Mouse (Mus musculus) adrenal gland, postnatal 25 days (tissue): ENCODE measurements around the gene Mettl8. TPM values are rescaled to one million over a fixed set of nuclear protein-coding genes. Genes with fewer than 3 reads are reported as not detected.
A peak's percentile ranks its signal among the peaks of the same experiment; 100 is the strongest.

Experiments used
- DNase-seq: peaks from one replicate; pipeline ENCODE4 v3.0.0; 2021; ENCODE audit warnings: mixed read lengths
- long read RNA-seq: library from polyadenylated mRNA; stranded (forward); transcript quantifications from one replicate; pipeline ENCODE4 v2.0.0, GENCODE M21; 2021
- total RNA-seq: library from RNA; stranded (reverse); gene quantifications from 2 replicates; pipeline ENCODE4 v1.2.3, GENCODE M21; 2021

Mettl8 gene
- 15.7 and 18.9 TPM in 2 replicates for total RNA-seq
- long read RNA-seq, transcript Mettl8-204 (10 exons, 2,347 nt): major isoform, 17 of 31 reads
- long read RNA-seq, partial matches to known transcripts: 3 of 31 reads
- long read RNA-seq, other reads (novel, unspliced or antisense): 11 of 31 reads

DNA sequence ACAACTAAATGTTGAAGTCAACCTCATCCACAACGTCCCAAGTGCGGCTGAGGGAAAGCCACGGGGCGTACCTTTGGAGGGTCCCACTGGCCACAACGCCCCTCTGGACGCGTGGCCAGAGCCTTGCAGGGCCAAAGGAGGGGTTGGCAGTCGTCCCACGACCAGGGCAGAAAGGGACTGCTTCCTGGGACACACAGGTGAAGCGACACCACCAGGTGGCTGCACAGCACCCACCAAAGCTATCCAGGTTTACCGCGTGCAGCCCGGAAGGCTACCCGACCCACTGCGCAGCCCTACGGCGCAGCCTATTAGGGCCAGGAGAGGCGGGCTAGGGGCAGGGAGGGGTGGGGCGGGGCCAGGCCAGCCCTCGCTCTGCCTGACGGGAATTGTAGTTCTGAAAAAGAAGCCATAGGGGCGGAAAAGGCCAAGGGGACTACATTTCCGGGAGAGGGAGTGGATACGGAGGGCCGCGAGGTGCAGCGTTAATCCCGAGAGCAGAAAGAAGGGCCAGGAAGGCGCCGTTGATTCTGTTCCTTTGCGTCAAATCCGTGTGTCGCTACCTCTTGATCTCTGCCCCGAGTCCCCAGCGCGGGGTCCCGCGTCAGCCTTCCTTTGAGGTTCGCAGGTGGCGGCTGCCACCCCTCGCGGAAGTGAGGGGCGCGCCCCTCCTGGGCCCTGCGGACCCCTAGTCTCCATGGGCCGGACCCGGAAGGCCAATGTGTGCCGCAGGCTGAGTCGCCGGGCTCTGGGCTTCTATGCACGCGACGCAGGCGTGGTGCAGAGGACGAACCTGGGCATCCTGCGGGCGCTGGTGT lies at the start of gene Mettl8, which contains the start of gene Dcaf17:
Gene Mettl8 (minus strand): TSS at position 284 of the 815 bp plus-strand sequence.
Gene Dcaf17 (plus strand): TSS at position 29 of the 815 bp plus-strand sequence.
- DNase-seq: peak; percentile 94

DNA sequence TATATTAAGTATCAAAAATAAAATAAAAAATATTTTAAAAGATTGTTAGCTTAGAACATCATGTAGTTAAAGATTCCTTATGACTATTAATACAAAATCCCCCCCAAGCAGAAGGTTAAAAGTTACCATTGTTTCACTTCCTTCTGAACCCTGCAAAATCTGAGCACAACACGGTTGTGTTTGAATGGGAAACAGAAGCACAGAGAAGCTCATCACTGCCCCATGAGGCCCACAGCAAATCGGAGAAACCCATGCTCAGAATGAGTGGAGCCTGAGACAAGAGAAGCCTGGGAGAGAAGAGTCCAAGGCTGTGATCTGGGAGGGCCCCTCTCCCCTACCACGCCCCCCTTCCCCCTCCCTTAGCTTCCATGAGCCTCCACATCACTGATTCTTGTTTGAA lies 49.3 kb upstream of the Mettl8 start:
- no peak for DNase-seq

DNA sequence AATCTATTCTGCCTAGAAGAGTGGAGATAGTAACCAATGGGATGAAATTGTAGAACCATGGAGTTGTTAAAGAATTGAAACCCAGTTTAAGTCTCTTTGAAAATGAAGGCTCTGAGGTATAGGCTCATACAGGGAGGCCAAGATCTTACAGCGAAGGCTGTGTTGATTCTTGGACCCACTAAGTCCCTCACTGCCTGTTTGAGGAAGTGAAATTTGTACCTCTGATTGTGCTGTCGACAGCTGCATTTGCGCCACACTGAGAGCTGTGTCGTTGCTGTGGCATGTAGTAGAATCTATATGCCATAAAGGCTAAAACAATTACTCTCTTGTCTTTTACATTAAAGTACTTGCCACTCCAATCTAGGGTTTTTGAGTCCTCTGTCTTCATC lies 47.9 kb upstream of the Mettl8 start:
- DNase-seq: no peak

DNA sequence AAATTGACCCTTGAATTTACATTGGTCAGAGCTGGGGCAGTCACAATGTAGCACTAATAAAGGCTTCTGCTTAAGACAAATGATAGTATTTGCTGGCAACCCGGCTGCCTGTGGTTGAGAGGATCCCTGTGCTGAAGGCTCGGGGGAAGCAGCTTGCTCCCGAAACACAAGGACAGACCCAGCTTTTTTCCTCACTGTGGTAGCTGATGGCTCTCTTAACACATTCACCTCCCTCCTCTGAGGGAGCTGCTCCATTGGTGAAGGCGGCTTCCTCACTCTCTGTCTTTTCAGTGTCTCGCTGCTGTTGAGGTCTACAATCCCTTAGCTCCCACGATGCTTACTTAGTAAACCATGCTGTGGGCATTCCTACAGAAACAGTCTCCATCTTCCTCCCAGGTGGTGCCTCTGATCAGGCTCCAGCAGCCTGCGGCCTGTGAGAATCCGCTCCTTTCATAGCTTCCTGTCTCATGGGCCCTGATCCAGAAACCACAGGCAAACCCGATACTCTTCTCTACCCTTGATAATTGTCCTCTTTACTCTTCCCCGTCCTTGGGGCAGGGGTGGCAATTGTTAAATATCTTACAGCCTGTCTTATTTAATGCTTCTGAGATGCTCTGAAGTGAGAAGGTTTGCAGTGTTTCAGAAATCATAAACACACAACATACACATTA lies 47.4 kb upstream of the Mettl8 start:
- no peak for DNase-seq

DNA sequence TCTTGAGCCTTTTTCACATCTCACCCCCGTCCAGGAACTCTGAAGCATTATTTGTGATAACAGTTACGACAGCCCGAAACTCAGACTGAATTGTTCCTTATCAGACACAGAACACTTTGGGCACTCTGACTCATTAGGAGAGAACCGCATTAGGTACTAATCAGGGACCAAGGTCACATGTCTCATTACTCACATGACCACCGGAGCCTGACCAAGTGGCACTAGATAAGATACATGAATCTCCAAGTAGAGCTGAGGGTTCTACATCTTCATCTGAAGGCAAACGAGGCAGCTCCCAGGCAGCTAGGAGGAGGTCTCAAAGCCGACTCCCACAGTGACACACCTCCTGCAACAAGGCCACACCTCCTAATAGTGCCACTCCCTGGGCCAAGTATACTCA lies 40.8 kb upstream of the Mettl8 start:
- DNase-seq: no peak

DNA sequence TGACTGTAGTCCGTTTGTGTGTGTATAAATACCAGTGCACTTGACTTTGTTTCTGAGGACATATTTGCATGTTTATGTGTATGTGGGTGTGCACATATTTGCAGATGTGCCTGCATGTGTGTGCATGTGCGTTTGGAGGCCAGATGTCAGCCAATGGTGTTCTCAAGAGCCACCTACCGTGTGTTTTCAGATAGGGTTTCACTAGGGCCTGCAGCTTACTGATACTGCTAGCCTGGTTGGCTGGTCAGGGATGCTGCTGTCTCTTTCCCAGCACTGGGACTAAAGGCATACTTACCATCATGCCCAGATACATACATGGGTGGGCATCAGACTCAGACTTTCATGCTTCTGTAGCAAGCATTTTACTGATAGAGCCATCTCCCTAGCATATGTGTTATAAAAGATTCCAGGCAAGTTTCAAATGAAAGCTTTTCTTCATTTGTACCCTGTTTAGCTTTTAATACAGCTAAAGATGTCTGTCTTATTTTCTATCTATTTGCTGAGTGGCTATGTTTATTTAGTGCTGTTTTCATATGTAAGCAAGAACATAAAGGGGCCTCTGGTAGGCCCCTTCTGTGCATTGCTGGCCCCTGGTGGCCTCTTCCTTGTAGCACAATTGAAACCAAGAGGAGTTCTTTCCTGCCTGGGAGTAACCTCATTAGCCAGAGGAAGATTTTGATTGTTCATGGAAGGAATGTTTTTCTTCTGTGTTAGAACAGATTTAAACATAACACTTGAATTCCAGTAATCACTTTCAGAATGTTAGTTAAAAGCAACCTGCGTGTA lies 35.5 kb upstream of the Mettl8 start:
- no peak for DNase-seq

DNA sequence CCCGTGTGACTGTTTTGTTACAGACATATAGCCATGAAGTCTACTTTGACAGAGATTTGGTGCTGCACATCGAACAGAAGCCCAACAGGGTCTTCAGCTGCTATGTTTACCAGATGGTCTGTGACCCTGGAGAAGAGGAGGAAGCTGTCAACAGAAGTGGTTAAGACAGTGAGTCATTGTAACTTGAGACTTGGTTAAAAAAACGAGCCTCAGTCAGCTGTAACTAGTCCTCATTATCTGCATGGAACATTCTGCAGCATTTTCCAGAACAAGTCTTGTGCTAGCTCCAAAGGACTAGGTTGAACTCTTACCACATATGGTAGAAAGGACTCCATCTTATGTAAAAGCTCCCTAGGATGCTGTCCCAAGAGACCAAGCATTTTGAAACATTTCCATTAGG lies 34.4 kb upstream of the Mettl8 start:
- DNase-seq: no peak

DNA sequence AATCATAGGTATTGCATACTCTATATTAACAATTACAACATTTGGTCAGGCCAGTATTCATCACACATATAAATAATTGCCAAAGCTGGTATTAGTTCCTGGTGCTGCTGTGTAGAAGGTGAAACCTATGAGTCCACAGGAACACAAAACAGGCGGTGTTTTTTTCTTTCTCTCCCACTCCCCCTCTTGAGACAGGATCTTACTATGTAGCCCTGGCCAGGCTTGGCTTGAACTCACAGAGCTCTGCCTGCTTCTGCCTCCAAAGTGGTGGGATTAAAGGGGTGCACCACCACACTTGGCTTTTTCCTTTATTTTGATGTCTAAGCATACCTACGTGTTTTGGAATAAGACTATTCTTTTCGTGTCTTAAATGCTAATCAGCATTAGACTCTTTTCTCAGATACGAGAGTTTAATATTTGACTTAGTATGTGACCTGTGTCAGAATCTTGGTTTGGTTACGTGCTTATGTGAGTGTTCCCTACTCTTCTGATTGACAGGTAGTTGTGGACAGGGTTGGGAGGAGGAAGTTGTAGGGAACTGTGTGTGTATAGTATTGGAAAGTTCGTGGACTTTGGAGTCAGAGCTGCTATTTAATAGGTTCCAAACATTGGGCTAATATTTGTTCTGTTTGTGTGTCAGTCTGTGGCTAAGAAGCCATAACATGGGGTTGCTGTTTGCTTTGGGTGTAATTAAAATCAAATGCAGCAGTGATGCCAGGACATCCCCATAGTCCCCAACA lies 28.2 kb upstream of the Mettl8 start:
- no peak for DNase-seq

DNA sequence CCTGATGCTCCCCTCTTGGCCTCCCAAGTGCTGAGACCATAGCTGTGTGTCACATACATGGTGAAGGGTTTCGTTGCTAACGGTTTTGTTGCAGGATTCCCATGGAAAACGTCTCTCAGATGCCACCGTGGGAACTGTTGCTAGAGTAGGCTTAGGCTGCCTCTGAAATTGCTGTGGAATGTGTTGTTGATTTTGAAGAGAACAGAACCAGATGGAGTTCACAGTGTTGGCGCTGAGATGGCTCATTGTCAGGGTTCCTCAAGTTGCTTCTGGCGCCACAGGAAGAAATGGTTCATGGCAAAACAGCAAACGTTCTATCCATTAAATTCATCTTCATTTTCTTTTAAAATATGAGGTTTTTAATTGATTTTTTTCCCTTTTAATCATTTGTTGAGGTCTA lies 27.0 kb upstream of the Mettl8 start:
- DNase-seq: no peak

DNA sequence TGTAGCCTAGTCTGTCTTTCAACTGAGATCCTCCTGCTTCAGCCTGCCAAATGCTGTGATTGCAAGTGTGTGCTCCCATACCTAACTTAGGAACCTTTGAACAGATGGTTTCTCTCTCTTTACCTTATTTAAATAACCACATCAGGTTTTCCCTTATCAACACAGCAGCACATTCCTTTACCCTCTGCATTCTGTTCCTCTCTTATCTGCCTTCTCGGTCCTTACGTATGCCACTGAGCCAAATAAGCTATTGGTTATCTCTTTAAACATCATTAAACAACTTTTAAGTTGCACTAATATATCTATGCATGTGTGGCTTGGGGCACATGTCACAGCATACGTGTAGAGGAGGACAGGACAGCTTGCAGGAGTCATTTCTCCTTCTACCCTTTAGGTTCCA lies 18.4 kb upstream of the Mettl8 start:
- no peak for DNase-seq

DNA sequence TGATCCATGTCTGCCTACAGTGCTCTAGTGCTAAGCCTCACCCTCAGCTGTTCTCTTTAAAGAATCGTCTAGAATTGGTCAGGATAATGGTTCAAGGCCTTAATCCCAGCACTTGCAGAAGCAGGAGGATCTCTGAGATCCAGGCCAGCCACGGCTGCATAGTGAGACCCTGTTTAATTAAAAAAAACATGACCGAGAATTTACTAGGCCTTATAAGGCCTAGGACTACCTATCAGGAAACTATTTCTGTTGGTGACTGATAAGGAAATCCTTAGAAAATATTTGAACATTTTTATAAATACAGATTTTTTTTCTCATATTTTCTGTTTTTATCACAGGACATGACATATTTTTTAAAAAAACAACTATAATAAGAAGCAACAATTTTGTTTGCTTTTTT lies 17.9 kb upstream of the Mettl8 start:
- no peak for DNase-seq

DNA sequence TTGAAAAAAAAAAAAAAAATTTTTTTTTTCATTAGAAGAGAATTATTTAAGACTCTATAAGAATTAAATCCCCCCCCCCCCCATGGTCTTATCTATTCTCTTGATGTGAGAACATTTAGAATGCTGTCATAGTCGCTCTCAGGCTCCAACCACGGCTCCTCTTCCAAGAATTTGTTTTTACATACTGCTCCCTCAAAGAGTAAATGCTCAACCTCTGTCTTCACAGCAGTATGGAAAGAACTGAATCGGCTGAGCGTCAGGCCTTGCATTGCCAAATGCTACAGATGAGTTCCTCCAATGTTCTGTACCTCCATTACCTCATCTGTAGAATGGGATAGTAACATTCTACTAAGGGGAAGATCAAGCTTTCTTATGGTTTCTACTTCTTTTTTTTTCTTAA lies 16.2 kb upstream of the Mettl8 start:
- DNase-seq: no peak

DNA sequence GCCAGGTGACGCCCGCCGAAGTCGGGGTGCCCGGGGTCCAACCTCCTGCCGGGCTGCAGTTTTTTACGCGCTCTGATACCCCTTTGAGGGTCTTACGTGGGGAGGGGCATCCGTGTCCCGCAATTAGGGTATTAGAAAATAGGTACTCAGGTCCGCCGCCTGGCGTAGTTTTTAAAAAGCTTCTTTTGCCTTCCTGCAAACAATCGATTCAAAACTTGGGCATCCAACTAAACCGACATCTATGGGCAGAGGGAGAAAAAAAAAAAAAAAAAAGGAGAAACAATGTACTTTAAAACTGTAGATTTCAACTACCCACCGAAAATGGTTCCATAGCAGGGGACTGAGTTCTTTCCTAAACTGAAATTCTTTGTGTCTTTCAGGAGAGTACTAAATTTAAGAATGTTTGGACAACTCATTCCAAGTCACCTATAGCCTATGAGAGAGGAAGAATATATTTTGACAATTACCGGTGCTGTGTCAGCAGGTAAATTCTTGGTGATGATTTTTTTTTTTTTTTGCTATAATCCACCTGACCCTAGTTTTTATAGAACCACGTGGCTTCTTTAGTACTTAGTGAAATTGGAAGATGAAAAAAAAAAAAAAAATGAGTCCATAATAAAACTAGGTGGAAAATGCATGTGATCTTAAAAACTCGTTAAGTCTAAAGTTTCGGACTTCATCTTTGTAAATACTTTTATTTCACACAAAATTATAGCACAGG lies 892 bp upstream of the Mettl8 start:
- DNase-seq: no peak

DNA sequence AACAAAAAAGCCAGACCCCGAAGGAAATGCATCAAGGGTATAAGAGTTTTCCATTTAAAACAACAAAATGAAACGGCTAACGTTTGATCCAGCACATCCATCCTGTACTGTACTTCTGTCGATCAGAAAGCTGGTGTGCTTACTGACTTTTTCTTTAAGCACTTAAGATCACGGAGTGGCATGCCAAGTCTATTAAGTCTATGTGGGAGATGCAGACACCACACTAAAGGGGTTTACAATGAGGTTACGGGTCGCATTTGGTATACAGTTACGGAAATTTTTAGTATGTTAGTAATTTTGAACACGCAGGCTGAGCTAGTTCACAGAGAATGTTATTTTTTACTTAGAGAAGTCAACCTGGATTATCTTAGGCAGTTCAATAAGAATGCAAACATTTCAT lies 667 bp downstream of the Mettl8 start:
- DNase-seq: no peak

DNA sequence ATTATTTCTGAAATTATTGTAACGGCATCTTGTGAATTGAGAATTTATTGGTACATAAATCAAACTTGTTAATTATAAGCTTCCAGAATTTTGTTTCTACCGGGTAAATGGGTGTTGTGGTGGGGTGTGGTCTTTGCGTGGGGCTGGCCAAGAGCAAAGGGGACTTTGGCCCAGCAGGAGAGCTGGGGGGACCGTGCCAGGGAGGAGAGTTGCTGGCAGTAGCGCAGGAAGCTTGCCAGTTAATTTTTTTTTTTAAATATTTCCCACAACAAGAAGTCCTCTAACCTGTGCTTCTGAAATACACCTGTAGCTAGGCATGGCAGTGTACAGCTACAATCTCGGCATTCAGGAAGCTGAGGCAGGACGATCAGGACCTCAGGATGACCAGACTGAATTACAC lies 4.9 kb downstream of the Mettl8 start:
- DNase-seq: no peak

DNA sequence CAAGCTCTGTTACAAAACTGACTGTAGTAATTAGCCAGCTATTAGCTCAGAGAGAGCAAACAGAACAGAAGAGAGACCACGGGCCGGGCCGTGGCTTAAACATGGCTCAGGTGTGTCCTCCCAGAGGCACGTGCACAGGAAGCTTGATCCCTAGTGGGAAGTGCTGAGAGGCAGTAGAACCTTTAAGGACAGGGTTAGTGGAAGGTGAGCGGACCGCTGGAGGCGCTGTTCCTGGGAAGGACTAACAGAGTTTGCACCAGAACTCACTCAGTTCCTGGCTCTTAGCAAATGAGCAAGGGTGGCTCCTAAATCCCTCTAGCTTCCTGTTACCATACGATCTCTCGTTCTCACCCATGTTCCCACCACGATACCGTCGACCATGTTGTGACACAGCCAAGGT lies 6.5 kb downstream of the Mettl8 start:
- no peak for DNase-seq

DNA sequence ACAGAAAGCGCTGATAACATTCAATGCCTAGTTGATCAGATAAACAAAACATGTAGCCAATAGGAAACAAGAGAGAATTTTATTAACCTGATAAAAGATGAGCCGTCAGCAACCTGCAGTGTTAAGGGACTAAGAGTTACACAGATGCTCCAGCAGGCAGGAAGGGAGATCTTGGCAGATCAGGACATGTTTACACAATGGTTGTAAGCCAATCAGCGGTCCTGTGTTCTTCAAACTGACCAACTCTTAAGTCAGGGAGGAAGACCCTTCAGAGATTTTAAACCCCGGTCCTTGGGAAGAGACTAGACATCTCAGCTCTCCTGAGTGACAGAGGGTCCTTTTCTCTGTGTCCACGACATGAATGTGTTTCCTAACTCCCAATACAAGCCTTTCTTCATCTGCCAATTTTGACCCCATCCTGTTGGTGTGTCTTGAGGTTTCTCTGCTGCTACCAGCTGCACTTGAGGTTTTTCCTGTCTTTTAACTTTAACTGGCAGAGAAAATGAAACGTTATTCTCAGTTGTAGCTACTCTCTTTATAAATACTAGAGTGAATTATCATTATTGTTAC lies 8.5 kb downstream of the Mettl8 start:
- no peak for DNase-seq

DNA sequence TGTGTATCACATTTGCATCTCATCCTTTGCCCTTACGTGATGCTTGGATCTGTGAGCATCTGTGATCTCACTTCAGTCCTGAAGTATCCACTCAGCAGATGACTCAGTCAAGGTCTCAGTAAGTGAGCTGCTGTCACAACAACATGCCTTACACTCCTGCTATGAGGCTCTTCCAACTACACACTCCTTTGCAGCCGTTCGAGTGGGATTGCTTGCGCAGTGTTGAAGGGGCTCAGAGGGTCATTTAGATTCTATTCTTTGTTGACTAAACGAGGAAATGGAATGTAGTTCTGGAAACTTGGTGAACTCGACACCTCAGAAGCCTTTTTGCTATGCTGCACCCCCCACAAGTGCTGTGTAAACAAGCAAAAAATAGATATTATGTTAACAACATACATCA lies 9.2 kb downstream of the Mettl8 start:
- no peak for DNase-seq

DNA sequence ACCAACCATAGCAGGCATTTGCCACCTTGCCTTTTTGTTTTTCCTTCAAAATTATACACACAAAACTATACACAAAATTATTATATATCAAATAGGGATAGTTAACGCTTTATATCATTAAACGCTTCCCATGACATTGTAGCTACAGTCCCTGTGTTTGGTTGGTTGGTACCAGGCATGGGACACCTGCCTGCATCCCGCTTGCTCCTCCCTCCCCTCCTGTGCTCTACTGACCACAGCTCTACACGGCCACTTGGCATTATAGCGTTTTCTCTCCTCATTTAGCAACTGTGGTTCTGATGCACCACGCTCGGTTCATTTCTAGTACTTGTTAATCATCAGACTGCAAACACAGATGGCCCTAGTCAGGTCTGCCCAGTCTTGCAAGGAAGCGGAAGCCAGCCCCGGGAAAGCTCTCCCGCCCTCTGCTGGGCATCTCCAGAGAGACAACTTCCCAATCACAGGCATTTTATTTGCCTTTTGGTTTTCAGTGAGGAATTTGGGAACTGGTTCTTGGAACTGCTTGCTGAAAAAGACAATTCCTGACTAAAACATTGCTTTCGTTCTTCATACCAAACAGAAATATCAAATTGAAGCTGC lies 15.8 kb downstream of the Mettl8 start:
- DNase-seq: peak; percentile 82

DNA sequence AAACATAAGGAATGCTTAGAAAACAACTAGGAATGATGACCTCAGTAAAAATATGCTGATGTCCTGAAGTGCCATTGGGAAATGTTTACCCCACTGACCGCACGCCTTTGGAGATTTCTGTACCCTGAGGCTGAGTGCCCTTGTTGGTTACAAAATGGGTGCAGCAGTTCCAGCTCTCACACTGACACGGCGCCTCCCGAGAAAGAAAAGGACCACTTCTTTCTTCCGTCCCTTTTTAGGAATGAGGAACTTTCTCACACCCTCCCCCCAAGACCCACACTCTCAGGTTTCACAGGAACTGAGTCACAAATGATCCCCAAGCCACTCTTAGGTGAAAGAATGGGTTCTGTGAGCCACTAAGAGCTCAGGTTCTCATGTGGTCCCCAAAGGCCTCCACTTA lies 17.9 kb downstream of the Mettl8 start:
- DNase-seq: no peak

DNA sequence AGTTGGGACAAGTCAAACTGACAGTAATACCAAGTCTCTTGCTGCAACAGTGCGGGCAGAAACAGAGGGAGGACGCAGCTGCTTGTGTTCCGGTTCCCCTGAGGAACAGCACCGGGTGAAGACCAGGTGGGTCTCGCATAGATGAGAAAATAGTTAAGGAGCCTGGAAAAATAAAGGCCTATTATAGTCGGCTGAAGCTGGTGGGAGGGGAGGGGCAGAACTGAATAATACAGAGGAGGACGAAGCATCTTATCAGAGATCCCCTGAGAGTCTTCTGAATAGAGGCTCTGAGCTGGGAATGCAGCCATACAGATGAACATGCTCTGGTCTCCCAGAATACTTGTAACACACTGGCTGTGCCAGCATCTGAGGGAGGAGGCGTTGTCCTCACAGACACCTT lies 21.4 kb downstream of the Mettl8 start:
- DNase-seq: no peak
